Mouse (Mus musculus): Measurements from ENCODE around the gene Otud7b.

The Otud7b gene

GRCm38 (mm10) chr3:96104261-96105065, at the start of gene Otud7b:
Otud7b (plus strand) TSS chr3:96104527.
- peak; percentile 77 for DNase-seq

GRCm38 (mm10) chr3:96055294-96055693, 49.0 kb upstream of the Otud7b start:
- no peak for DNase-seq

GRCm38 (mm10) chr3:96056031-96056430, 48.3 kb upstream of the Otud7b start:
- no peak for DNase-seq

- peak; percentile 85 for DNase-seq
Measured at GRCm38 (mm10) chr3:96057747-96058204, 46.6 kb upstream of the Otud7b start.

GRCm38 (mm10) chr3:96058231-96058896, 46.0 kb upstream of the Otud7b start, which contains the start of gene Vps45:
Vps45 (minus strand) TSS chr3:96058466.
- DNase-seq, result peak; percentile 66

GRCm38 (mm10) chr3:96060146-96060545, 44.2 kb upstream of the Otud7b start:
- no peak for DNase-seq

GRCm38 (mm10) chr3:96063299-96063698, 41.0 kb upstream of the Otud7b start:
- DNase-seq, result no peak

GRCm38 (mm10) chr3:96064217-96064616, 40.1 kb upstream of the Otud7b start:
- no peak for DNase-seq

GRCm38 (mm10) chr3:96065147-96065546, 39.2 kb upstream of the Otud7b start:
- DNase-seq, result no peak

GRCm38 (mm10) chr3:96065754-96066375, 38.5 kb upstream of the Otud7b start:
- DNase-seq, result peak; percentile 53

- DNase-seq, result no peak
Measured at GRCm38 (mm10) chr3:96066741-96067140, 37.6 kb upstream of the Otud7b start.

GRCm38 (mm10) chr3:96069046-96069445, 35.3 kb upstream of the Otud7b start:
- DNase-seq, result no peak

GRCm38 (mm10) chr3:96069542-96069941, 34.8 kb upstream of the Otud7b start:
- DNase-seq, result no peak

GRCm38 (mm10) chr3:96070241-96070640, 34.1 kb upstream of the Otud7b start:
- DNase-seq, result no peak

GRCm38 (mm10) chr3:96072921-96073486, 31.3 kb upstream of the Otud7b start:
- DNase-seq, result no peak

- no peak for DNase-seq
Measured at GRCm38 (mm10) chr3:96078066-96078465, 26.3 kb upstream of the Otud7b start.

GRCm38 (mm10) chr3:96078711-96079110, 25.6 kb upstream of the Otud7b start:
- DNase-seq, result no peak

GRCm38 (mm10) chr3:96081006-96081405, 23.3 kb upstream of the Otud7b start:
- no peak for DNase-seq

- no peak for DNase-seq
Measured at GRCm38 (mm10) chr3:96081650-96082049, 22.7 kb upstream of the Otud7b start.

- DNase-seq, result no peak
Measured at GRCm38 (mm10) chr3:96082100-96082499, 22.2 kb upstream of the Otud7b start.

GRCm38 (mm10) chr3:96082714-96083508, 21.4 kb upstream of the Otud7b start:
- no peak for DNase-seq

- no peak for DNase-seq
Measured at GRCm38 (mm10) chr3:96084146-96084755, 20.1 kb upstream of the Otud7b start.

Measured in right cerebral cortex, postnatal 4 days (tissue).